13 mouse cellular contexts compared by ENCODE assay signal in the genomic region with DNA sequence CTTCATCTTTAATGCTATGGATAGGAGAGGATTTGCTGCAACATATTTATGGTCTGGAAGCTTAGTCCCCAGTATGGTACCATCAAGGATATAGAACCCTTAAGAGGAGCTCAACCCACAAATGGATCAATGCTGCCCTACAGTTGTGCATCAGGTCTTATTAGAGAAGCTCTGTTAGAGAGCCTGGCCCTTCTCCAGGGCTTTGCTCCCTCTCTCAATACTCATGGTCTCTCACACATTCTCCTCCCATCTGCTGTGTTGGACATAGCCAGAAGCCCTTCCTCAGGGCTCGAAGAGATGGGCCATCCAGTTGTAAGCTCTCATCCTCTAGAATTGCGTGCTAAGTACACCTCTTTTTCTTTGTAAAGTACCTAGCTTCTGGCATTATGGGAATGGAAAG. TPM values are rescaled to one million over a fixed set of nuclear protein-coding genes. Genes with fewer than 3 reads are reported as not detected.
"Had no signal": no experiment of that assay in that cellular context is flagged by ENCODE, and none has a peak within 500 bp of the region (broad histone marks: within the 10 kb centered on the region; RNA-seq: fewer than 3 reads in every experiment).

No protein-coding gene starts in this region.

- DNase-seq: retina, postnatal 1 day; right cerebral cortex, adult 18-20 months; right cerebral cortex, postnatal 14 days; right cerebral cortex, postnatal 25 days; right cerebral cortex, postnatal 4 days; spleen, adult 18-20 months; thymus, adult 18-20 months; thymus, adult 2 months; thymus, postnatal 14 days; thymus, postnatal 25 days; thymus, postnatal 36 days; thymus, postnatal 4 days had no signal

RNA-seq across cellular contexts. Expression of gene Adra1b, which starts 29.2 kb away (rescaled TPM):
- total RNA-seq: neutrophil, adult 5-6 weeks had no signal
